Mouse (Mus musculus) MEL (cell line): ENCODE measurements around the gene Sfxn4. TPM values are rescaled to one million over a fixed set of nuclear protein-coding genes. Genes with fewer than 3 reads are reported as not detected.

Experiments used
- DNase-seq: peaks from one replicate; pipeline ENCODE4 v3.0.0; 2011; ENCODE audit warnings: low read depth, low spot score
- H3K27ac ChIP-seq: 2 replicates; pipeline ENCODE4 v1.5.1; 2012; ENCODE audit warnings: low read depth, mild to moderate bottlenecking, control low read depth, low read length, moderate library complexity; ENCODE audit not compliant: control insufficient read depth
- H3K27me3 ChIP-seq, 2 experiments: fragments of 150-350 bp in 1 of 2; sonication (generic) in 1 of 2; 2 replicates each; pipeline ENCODE4 v1.6.1; 2012; ENCODE audit warnings: low read length in 2 of 2, mild to moderate bottlenecking in 2 of 2, improper control_type of control experiment in 1 of 2, moderate library complexity in 1 of 2; ENCODE audit not compliant: insufficient read depth in 2 of 2, control insufficient read depth in 1 of 2
- H3K36me3 ChIP-seq, 2 experiments: 2 replicates each; pipeline ENCODE4 v1.6.1; 2012 to 2014; ENCODE audit warnings: low read length in 2 of 2, improper control_type of control experiment in 1 of 2, inconsistent platforms in 1 of 2, mild to moderate bottlenecking in 1 of 2; ENCODE audit not compliant: insufficient read depth in 2 of 2, control insufficient read depth in 1 of 2
- H3K4me1 ChIP-seq, 2 experiments: fragments of 150-350 bp in 1 of 2; sonication (generic) in 1 of 2; 2 replicates each; pipeline ENCODE4 v1.6.1; 2012; ENCODE audit warnings: low read length in 2 of 2, improper control_type of control experiment in 1 of 2, mild to moderate bottlenecking in 1 of 2; ENCODE audit not compliant: insufficient read depth in 2 of 2, control insufficient read depth in 1 of 2
- H3K4me3 ChIP-seq, 2 experiments: fragments of 150-350 bp in 1 of 2; sonication (generic) in 1 of 2; 2 replicates each; pipeline ENCODE4 v1.5.1; 2012; ENCODE audit warnings: low read depth in 2 of 2, low read length in 2 of 2, mild to moderate bottlenecking in 2 of 2, moderate library complexity in 2 of 2, control low read depth in 1 of 2, improper control_type of control experiment in 1 of 2; ENCODE audit not compliant: control insufficient read depth in 1 of 2, insufficient read depth in 1 of 2
- H3K79me2 ChIP-seq: 2 replicates; pipeline ENCODE4 v1.6.1; 2012; ENCODE audit warnings: mild to moderate bottlenecking, low read length, moderate library complexity; ENCODE audit not compliant: control insufficient read depth, poor library complexity, insufficient read depth
- H3K9ac ChIP-seq: 2 replicates; pipeline ENCODE4 v1.6.1; 2012; ENCODE audit warnings: low read depth, mild to moderate bottlenecking, control low read depth, low read length, moderate library complexity; ENCODE audit not compliant: control insufficient read depth, poor library complexity, severe bottlenecking
- H3K9me3 ChIP-seq: fragments of 150-350 bp; sonication (generic); replicated peaks from 2 replicates; pipeline ENCODE4 v1.6.1; 2012; ENCODE audit warnings: mild to moderate bottlenecking, low read length, improper control_type of control experiment, moderate library complexity; ENCODE audit not compliant: insufficient read depth
- BHLHE40 ChIP-seq: IDR thresholded peaks from 2 replicates; pipeline ENCODE4 v1.6.1; 2012; ENCODE audit warnings: low read depth, mild to moderate bottlenecking, inconsistent platforms, low read length, improper control_type of control experiment, borderline replicate concordance
- CHD1 ChIP-seq: IDR thresholded peaks from 2 replicates; pipeline ENCODE4 v1.6.1; 2012; ENCODE audit warnings: low read depth, mild to moderate bottlenecking, inconsistent platforms, low read length, improper control_type of control experiment
- CTCF ChIP-seq, 3 experiments: IDR thresholded peaks in 2 of 3; conservative IDR thresholded peaks in 1 of 3; 2 replicates each; pipeline ENCODE4 v1.5.1; 2011 to 2012; ENCODE audit warnings: low read length in 3 of 3, low read depth in 2 of 3, mild to moderate bottlenecking in 2 of 3, improper control_type of control experiment in 1 of 3, inconsistent platforms in 1 of 3, mixed read lengths in 1 of 3, moderate library complexity in 1 of 3; ENCODE audit not compliant: control insufficient read depth in 1 of 3, insufficient read depth in 1 of 3, poor library complexity in 1 of 3, severe bottlenecking in 1 of 3
- E2F4 ChIP-seq: IDR thresholded peaks from 2 replicates; pipeline ENCODE4 v1.6.1; 2011; ENCODE audit warnings: low read depth, low read length, improper control_type of control experiment, borderline replicate concordance
- ELF1 ChIP-seq: IDR thresholded peaks from 2 replicates; pipeline ENCODE4 v1.6.1; 2014; ENCODE audit warnings: low read depth, mild to moderate bottlenecking, inconsistent platforms, low read length, improper control_type of control experiment, moderate library complexity
- EP300 ChIP-seq, 2 experiments: IDR thresholded peaks; 2 replicates each; pipeline ENCODE4 v1.6.1; 2011; ENCODE audit warnings: improper control_type of control experiment in 2 of 2, low read length in 2 of 2, low read depth in 1 of 2, mild to moderate bottlenecking in 1 of 2
- ETS1 ChIP-seq: IDR thresholded peaks from 2 replicates; pipeline ENCODE4 v1.6.1; 2012; ENCODE audit warnings: low read depth, mild to moderate bottlenecking, inconsistent platforms, low read length, improper control_type of control experiment, moderate library complexity
- GATA1 ChIP-seq: IDR thresholded peaks from 2 replicates; pipeline ENCODE4 v1.6.1; 2011; ENCODE audit warnings: low read depth, low read length, improper control_type of control experiment
- HCFC1 ChIP-seq: IDR thresholded peaks from 2 replicates; pipeline ENCODE4 v1.6.1; 2012; ENCODE audit warnings: low read depth, mild to moderate bottlenecking, inconsistent platforms, low read length, improper control_type of control experiment, moderate library complexity
- JUND ChIP-seq: IDR thresholded peaks from 2 replicates; pipeline ENCODE4 v1.6.1; 2011; ENCODE audit warnings: low read depth, mild to moderate bottlenecking, improper control_type of control experiment, low read length
- KAT2A ChIP-seq: conservative IDR thresholded peaks from 2 replicates; pipeline ENCODE4 v1.6.1; 2012; ENCODE audit warnings: low read depth, low read length, improper control_type of control experiment, inconsistent platforms
- MAFK ChIP-seq: IDR thresholded peaks from 2 replicates; pipeline ENCODE4 v1.6.1; 2011; ENCODE audit warnings: low read depth, mild to moderate bottlenecking, low read length, improper control_type of control experiment, borderline replicate concordance
- MAX ChIP-seq: IDR thresholded peaks from 2 replicates; pipeline ENCODE4 v1.6.1; 2011; ENCODE audit warnings: low read length, improper control_type of control experiment
- MAZ ChIP-seq: IDR thresholded peaks from 2 replicates; pipeline ENCODE4 v1.6.1; 2012; ENCODE audit warnings: low read depth, mild to moderate bottlenecking, inconsistent platforms, low read length, improper control_type of control experiment
- MXI1 ChIP-seq: IDR thresholded peaks from 2 replicates; pipeline ENCODE4 v1.6.1; 2011; ENCODE audit warnings: mild to moderate bottlenecking, low read depth, low read length, improper control_type of control experiment
- MYC ChIP-seq: IDR thresholded peaks from 2 replicates; pipeline ENCODE4 v1.6.1; 2011; ENCODE audit warnings: low read depth, mild to moderate bottlenecking, low read length, improper control_type of control experiment, moderate library complexity
- NELFE ChIP-seq: IDR thresholded peaks from 2 replicates; pipeline ENCODE4 v1.6.1; 2011; ENCODE audit warnings: low read depth, low read length, improper control_type of control experiment
- NRF1 ChIP-seq: IDR thresholded peaks from 2 replicates; pipeline ENCODE4 v1.6.1; 2014; ENCODE audit warnings: low read depth, mild to moderate bottlenecking, inconsistent platforms, low read length, improper control_type of control experiment, moderate library complexity; ENCODE audit not compliant: poor library complexity, insufficient read depth, severe bottlenecking
- RCOR1 ChIP-seq: IDR thresholded peaks from 2 replicates; pipeline ENCODE4 v1.6.1; 2012; ENCODE audit warnings: low read depth, mild to moderate bottlenecking, inconsistent platforms, low read length, improper control_type of control experiment
- SIN3A ChIP-seq: IDR thresholded peaks from 2 replicates; pipeline ENCODE4 v1.6.1; 2012; ENCODE audit warnings: low read length, improper control_type of control experiment, inconsistent platforms
- TAL1 ChIP-seq: IDR thresholded peaks from 2 replicates; pipeline ENCODE4 v1.6.1; 2012; ENCODE audit warnings: mild to moderate bottlenecking, inconsistent platforms, low read length, moderate library complexity, mixed read lengths
- TBP ChIP-seq: IDR thresholded peaks from 2 replicates; pipeline ENCODE4 v1.8.0; 2011; ENCODE audit warnings: low read depth, low read length, improper control_type of control experiment
- TCF12 ChIP-seq: IDR thresholded peaks from 2 replicates; pipeline ENCODE4 v1.6.1; 2014; ENCODE audit warnings: low read depth, mild to moderate bottlenecking, inconsistent platforms, low read length, improper control_type of control experiment, moderate library complexity
- ZKSCAN1 ChIP-seq: IDR thresholded peaks from 2 replicates; pipeline ENCODE4 v1.6.1; 2012; ENCODE audit warnings: low read depth, mild to moderate bottlenecking, inconsistent platforms, low read length, improper control_type of control experiment, moderate library complexity
- ZMIZ1 ChIP-seq: IDR thresholded peaks from 2 replicates; pipeline ENCODE4 v1.6.1; 2012; ENCODE audit warnings: low read depth, mild to moderate bottlenecking, inconsistent platforms, low read length, improper control_type of control experiment, moderate library complexity
- ZNF384 ChIP-seq: IDR thresholded peaks from 2 replicates; pipeline ENCODE4 v1.6.1; 2012; ENCODE audit warnings: low read depth, mild to moderate bottlenecking, inconsistent platforms, low read length, improper control_type of control experiment
- polyA plus RNA-seq, 2 experiments: library from polyadenylated mRNA; stranded (reverse) in 1 of 2; unstranded in 1 of 2; fragments of >175 nt in 1 of 2; fragments of >200 nt in 1 of 2; gene quantifications; 2 replicates each; pipeline versions ENCODE4 v1.2.1 to v1.2.4; 2012; ENCODE audit warnings: low replicate concordance in 2 of 2, low read depth in 1 of 2; ENCODE audit not compliant: insufficient read length in 2 of 2, insufficient read depth in 1 of 2, missing spikeins in 1 of 2
- total RNA-seq: library from RNA; depleted of rRNA; stranded (reverse); fragments of 300-350 nt; gene quantifications from 2 replicates; pipeline ENCODE4 v1.2.3, GENCODE M21; 2012

Sfxn4 gene
- total and polyA plus RNA-seq, 3 experiments = 1.3 to 9.3 TPM; not detected in 1

GRCm38 (mm10) chr19:60804903-60805302 is 56.4 kb downstream of the Sfxn4 start (continued):
- no peak for TF ChIP-seq NRF1
- no peak for TF ChIP-seq NELFE
- no peak for TF ChIP-seq ELF1
- no peak for TF ChIP-seq MAX
- TF ChIP-seq ZMIZ1 = no peak
- no peak for TF ChIP-seq EP300 (IDR thresholded peaks at IDR 0.05; ENCODE audit: low read depth in 1 of 2, low read length in 2 of 2)
- TF ChIP-seq JUND = no peak

GRCm38 (mm10) chr19:60799867-60800569 is 61.3 kb downstream of the Sfxn4 start:
- no peaks in the 10 kb centered on the region for H3K27me3 ChIP-seq
- DNase-seq = peak; percentile 96
- peak overlapping the region; percentile 5; the same call in 1 of the 2 replicates for H3K9ac ChIP-seq
- peaks cover 0 to 34% of the 10 kb centered on the region in 2 experiments; a peak in 2 of 4 replicates for H3K36me3 ChIP-seq
- peaks cover 11 to 31% of the 10 kb centered on the region in 2 experiments for H3K4me1 ChIP-seq
- no peak overlapping the region for H3K4me3 ChIP-seq
- H3K27ac ChIP-seq = peak overlapping the region; percentile 83
- no peaks in the 10 kb centered on the region for H3K79me2 ChIP-seq
- TF ChIP-seq TAL1 (peak; percentile 96), E2F4 (no peak), MXI1 (peak; percentile 76), MYC (0 out of 2 replicates have a peak, but pooled peaks have one; percentile 21), MAX (no peak), JUND (peak; percentile 33; the same call in 1 of the 2 replicates), ZKSCAN1 (no peak), ETS1 (peak; percentile 97), EP300 (IDR thresholded peaks at IDR 0.05; ENCODE audit: low read depth in 1 of 2, low read length in 2 of 2) (peak; percentile 99), KAT2A (no peak), RCOR1 (peak; percentile 98), MAFK (peak; percentile 84), BHLHE40 (peak; percentile 57; the same call in 1 of the 2 replicates), TCF12 (peak; percentile 99), CTCF (IDR thresholded peaks at IDR 0.05 in 2 of 3, conservative IDR thresholded peaks at IDR 0.05 in 1 of 3; ENCODE audit: control insufficient read depth in 1 of 3, insufficient read depth in 1 of 3, low read depth in 2 of 3, low read length in 3 of 3, poor library complexity in 1 of 3, severe bottlenecking in 1 of 3) (no peak), TBP (0 out of 2 replicates have a peak, but pooled peaks have one; percentile 39), HCFC1 (peak; percentile 40), ZNF384 (peak; percentile 69), CHD1 (no peak), SIN3A (peak; percentile 96), GATA1 (peak; percentile 99), MAZ (peak; percentile 57; the same call in 1 of the 2 replicates)
- no peaks in the 10 kb centered on the region for H3K9me3 ChIP-seq
